Mouse (Mus musculus): ENCODE measurements around the gene Il22ra2. TPM values are rescaled to one million over a fixed set of nuclear protein-coding genes. Genes with fewer than 3 reads are reported as not detected.

Il22ra2 gene
- polyA plus RNA-seq, 1 experiment from 2014 or later, result not detected

DNA sequence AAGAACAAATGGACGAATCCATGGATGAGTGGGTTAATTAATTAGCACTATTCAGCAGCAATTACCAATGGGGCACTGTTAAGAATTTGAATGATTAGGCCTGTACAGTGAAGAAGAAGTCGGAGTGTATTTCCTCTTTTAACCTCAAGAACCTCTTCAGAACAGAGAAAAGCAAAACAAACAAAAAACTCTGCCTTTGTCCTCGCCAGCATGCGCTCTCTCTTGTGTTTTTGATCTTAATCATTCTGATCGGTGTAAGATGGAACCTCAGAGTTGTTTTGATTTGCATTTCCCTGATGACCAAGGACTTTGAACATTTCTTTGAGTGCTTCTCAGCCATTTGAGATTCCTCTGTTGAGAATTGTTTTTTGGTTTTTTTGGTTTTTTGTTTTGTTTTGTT is 2.1 kb upstream of the Il22ra2 start:
- H3K9me3 ChIP-seq (ENCODE audit: control insufficient read depth, low read length), result no peaks in the 10 kb centered on the region
- WGBS, result 68% methylated on average over 5 of the region's 5 CpGs
- H3K9ac ChIP-seq (ENCODE audit: low read depth, low read length), result no peak overlapping the region
- H3K4me3 ChIP-seq (ENCODE audit: low read length), result no peak overlapping the region
- no peaks in the 10 kb centered on the region for H3K27me3 ChIP-seq (ENCODE audit: control insufficient read depth, insufficient read depth, low read length)
- no peaks in the 10 kb centered on the region for H3K4me1 ChIP-seq (ENCODE audit: control insufficient read depth, insufficient read depth, low read length)
- ATAC-seq (ENCODE audit: low FRiP score, low TSS enrichment), result no peak
- no peak overlapping the region for H3K4me2 ChIP-seq (replicated peaks; ENCODE audit: low read depth, low read length)
- no peaks in the 10 kb centered on the region for H3K36me3 ChIP-seq (ENCODE audit: control insufficient read depth, insufficient read depth, low read length)
- H3K27ac ChIP-seq (ENCODE audit: low read depth, low read length), result no peak overlapping the region

DNA sequence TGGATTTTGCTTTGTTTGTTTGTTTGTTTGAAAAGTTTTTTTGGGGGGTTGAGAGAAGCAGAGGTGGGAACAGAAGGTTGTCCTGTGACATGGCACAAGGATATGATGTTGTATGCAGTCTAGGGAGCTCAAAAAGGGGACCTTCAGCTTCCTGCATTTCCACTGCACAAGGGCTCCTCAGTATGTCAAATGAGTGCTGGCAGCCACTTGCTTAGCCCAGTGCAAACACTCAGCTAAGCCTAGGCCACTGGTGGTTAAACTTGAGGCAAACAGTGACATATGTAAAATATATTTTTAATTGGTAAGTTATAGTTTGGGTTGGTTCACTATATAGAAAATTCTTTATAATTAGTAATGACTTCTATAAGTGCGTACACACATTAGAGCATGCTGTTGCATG is 2.8 kb downstream of the Il22ra2 start:
- Histone ChIP-seq H3K9ac (ENCODE audit: low read depth, low read length) (no peak overlapping the region), H3K9me3 (ENCODE audit: control insufficient read depth, low read length) (no peaks in the 10 kb centered on the region), H3K4me2 (replicated peaks; ENCODE audit: low read depth, low read length) (no peak overlapping the region), H3K27ac (ENCODE audit: low read depth, low read length) (no peak overlapping the region), H3K4me1 (ENCODE audit: control insufficient read depth, insufficient read depth, low read length) (no peaks in the 10 kb centered on the region), H3K4me3 (ENCODE audit: low read length) (no peak overlapping the region), H3K27me3 (ENCODE audit: control insufficient read depth, insufficient read depth, low read length) (no peaks in the 10 kb centered on the region), H3K36me3 (ENCODE audit: control insufficient read depth, insufficient read depth, low read length) (no peaks in the 10 kb centered on the region)
- no peak for ATAC-seq (ENCODE audit: low FRiP score, low TSS enrichment)
- 98% methylated on average over 1 of the region's 1 CpGs for WGBS

DNA sequence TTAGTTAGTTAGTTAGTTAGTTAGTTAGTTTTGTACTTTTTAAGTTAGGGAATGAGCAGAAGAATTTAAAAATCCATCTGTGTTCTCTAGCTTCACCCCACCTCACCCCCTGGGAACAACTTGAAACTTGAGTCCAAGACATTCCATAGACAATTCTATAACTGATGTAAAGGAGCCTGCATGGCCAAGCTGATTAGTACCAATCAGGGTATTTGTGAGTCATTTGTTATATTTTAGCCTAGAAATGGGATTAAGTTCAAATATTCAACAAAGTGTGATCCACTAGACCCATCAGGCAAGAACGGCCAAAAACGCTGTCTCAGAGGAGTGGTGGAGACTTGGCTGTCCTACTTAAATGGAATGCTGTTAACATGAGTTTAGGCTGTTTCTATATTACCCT is 5.5 kb downstream of the Il22ra2 start:
- Histone ChIP-seq H3K4me2 (replicated peaks; ENCODE audit: low read depth, low read length) (no peak overlapping the region), H3K36me3 (ENCODE audit: control insufficient read depth, insufficient read depth, low read length) (no peaks in the 10 kb centered on the region), H3K9ac (ENCODE audit: low read depth, low read length) (no peak overlapping the region), H3K27me3 (ENCODE audit: control insufficient read depth, insufficient read depth, low read length) (no peaks in the 10 kb centered on the region), H3K4me3 (ENCODE audit: low read length) (no peak overlapping the region), H3K4me1 (ENCODE audit: control insufficient read depth, insufficient read depth, low read length) (no peaks in the 10 kb centered on the region), H3K27ac (ENCODE audit: low read depth, low read length) (no peak overlapping the region), H3K9me3 (ENCODE audit: control insufficient read depth, low read length) (no peaks in the 10 kb centered on the region)
- ATAC-seq (ENCODE audit: low FRiP score, low TSS enrichment), result no peak
- 89% methylated on average over 2 of the region's 2 CpGs for WGBS

DNA sequence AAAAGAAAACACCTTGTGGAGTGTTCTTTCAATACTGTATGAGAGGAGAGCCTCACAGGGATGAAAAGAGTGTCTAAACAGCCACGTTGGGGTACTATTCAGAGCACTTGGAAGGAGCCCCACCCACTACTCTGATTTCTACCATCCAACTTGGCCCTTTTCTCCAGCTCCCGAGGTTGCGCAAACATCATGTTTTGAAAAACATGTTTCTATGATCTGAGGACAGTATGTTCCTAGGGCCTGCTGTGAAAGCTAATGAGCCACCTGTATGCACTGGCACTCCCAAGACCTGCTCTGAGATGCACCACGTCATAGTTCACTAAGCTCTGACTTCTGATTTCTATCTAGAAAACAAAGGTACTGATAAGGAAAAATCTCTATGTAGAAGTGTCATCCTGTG is 6.0 kb downstream of the Il22ra2 start:
- no peak for ATAC-seq (ENCODE audit: low FRiP score, low TSS enrichment)
- Histone ChIP-seq H3K27me3 (ENCODE audit: control insufficient read depth, insufficient read depth, low read length) (no peaks in the 10 kb centered on the region), H3K4me3 (ENCODE audit: low read length) (no peak overlapping the region), H3K4me1 (ENCODE audit: control insufficient read depth, insufficient read depth, low read length) (no peaks in the 10 kb centered on the region), H3K27ac (ENCODE audit: low read depth, low read length) (no peak overlapping the region), H3K36me3 (ENCODE audit: control insufficient read depth, insufficient read depth, low read length) (no peaks in the 10 kb centered on the region), H3K4me2 (replicated peaks; ENCODE audit: low read depth, low read length) (no peak overlapping the region), H3K9me3 (ENCODE audit: control insufficient read depth, low read length) (no peaks in the 10 kb centered on the region), H3K9ac (ENCODE audit: low read depth, low read length) (no peak overlapping the region)
- WGBS, result 76% methylated on average over 4 of the region's 4 CpGs

DNA sequence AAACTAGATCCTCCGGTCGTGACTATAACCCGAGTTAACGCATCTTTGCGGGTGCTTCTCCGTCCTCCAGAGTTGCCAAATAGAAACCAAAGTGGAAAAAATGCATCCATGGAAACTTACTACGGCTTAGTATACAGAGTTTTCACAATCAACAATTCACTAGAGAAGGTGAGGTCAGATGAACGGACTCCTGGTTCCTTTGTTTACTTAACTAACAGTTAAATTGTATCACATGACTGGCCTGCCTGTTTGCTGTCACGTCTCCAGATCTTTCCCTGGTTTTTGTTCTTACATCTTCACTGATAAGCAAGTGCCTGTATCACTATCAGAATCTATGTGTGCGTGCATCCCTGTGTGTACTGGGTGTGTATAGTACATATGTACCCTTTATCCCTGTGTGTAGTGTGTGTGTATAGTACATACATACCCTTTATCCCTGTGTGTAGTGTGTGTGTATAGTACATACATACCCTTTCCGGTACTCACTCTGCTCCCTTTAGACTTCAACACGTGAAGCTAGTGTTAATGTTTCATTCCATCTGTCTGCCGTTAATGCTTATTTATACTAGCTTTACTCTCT is 9.9 kb downstream of the Il22ra2 start:
- no peaks in the 10 kb centered on the region for H3K4me1 ChIP-seq (ENCODE audit: control insufficient read depth, insufficient read depth, low read length)
- no peak for ATAC-seq (ENCODE audit: low FRiP score, low TSS enrichment)
- no peak overlapping the region for H3K9ac ChIP-seq (ENCODE audit: low read depth, low read length)
- 77% methylated on average over 13 of the region's 13 CpGs for WGBS
- no peaks in the 10 kb centered on the region for H3K27me3 ChIP-seq (ENCODE audit: control insufficient read depth, insufficient read depth, low read length)
- H3K36me3 ChIP-seq (ENCODE audit: control insufficient read depth, insufficient read depth, low read length), result no peaks in the 10 kb centered on the region
- no peak overlapping the region for H3K27ac ChIP-seq (ENCODE audit: low read depth, low read length)
- H3K9me3 ChIP-seq (ENCODE audit: control insufficient read depth, low read length), result no peaks in the 10 kb centered on the region
- H3K4me3 ChIP-seq (ENCODE audit: low read length), result no peak overlapping the region
- H3K4me2 ChIP-seq (replicated peaks; ENCODE audit: low read depth, low read length), result no peak overlapping the region

DNA sequence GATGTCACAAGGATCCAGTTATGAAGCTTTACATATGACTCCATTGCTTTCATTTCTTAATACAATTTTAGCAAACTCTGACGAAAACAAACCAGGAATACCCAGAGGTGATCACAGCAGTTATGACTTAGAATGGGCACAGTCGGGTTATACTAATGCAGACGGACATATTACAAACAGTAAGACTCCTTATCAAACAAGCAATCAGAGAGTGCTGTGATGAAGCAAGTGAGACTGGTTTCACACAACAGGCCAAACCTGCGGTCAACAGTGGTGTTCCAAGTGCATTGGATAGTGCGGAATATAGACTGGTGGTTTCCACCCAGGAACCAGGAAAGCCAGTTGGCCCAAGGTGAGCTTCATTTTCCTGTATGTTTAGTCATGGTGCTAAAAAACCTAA is 17.1 kb downstream of the Il22ra2 start:
- no peak overlapping the region for H3K27ac ChIP-seq (ENCODE audit: low read depth, low read length)
- no peak overlapping the region for H3K9ac ChIP-seq (ENCODE audit: low read depth, low read length)
- H3K9me3 ChIP-seq (ENCODE audit: control insufficient read depth, low read length), result no peaks in the 10 kb centered on the region
- no peak overlapping the region for H3K4me2 ChIP-seq (replicated peaks; ENCODE audit: low read depth, low read length)
- ATAC-seq (ENCODE audit: low FRiP score, low TSS enrichment), result no peak
- WGBS, result 91% methylated on average over 5 of the region's 5 CpGs
- no peaks in the 10 kb centered on the region for H3K27me3 ChIP-seq (ENCODE audit: control insufficient read depth, insufficient read depth, low read length)
- H3K36me3 ChIP-seq (ENCODE audit: control insufficient read depth, insufficient read depth, low read length), result no peaks in the 10 kb centered on the region
- H3K4me1 ChIP-seq (ENCODE audit: control insufficient read depth, insufficient read depth, low read length), result no peaks in the 10 kb centered on the region
- no peak overlapping the region for H3K4me3 ChIP-seq (ENCODE audit: low read length)

DNA sequence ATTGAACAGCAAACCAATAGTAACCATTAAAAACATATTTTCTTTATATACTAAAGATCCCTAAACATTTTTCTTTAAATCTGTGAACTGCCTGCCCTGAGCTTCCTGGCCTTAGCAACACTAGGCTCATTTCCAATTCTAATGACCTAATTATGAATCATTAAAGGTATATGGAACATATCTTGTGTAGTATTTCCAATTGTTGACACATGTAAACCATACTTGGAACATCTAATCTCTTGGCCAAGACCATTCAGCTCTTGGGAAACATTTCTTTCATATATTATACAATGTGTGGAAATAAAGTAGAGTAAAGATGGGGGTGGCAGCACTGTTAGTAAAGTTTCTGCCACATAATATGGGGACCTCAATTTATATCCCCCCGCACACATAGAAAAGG is 17.8 kb downstream of the Il22ra2 start:
- H3K27me3 ChIP-seq (ENCODE audit: control insufficient read depth, insufficient read depth, low read length), result no peaks in the 10 kb centered on the region
- H3K4me2 ChIP-seq (replicated peaks; ENCODE audit: low read depth, low read length), result no peak overlapping the region
- no peak overlapping the region for H3K4me3 ChIP-seq (ENCODE audit: low read length)
- ATAC-seq (ENCODE audit: low FRiP score, low TSS enrichment), result no peak
- H3K9ac ChIP-seq (ENCODE audit: low read depth, low read length), result no peak overlapping the region
- no peaks in the 10 kb centered on the region for H3K9me3 ChIP-seq (ENCODE audit: control insufficient read depth, low read length)
- 93% methylated on average over 1 of the region's 1 CpGs for WGBS
- no peak overlapping the region for H3K27ac ChIP-seq (ENCODE audit: low read depth, low read length)
- no peaks in the 10 kb centered on the region for H3K36me3 ChIP-seq (ENCODE audit: control insufficient read depth, insufficient read depth, low read length)
- no peaks in the 10 kb centered on the region for H3K4me1 ChIP-seq (ENCODE audit: control insufficient read depth, insufficient read depth, low read length)

- no peaks in the 10 kb centered on the region for H3K27me3 ChIP-seq (ENCODE audit: control insufficient read depth, insufficient read depth, low read length)
- no peak for ATAC-seq (ENCODE audit: low FRiP score, low TSS enrichment)
- 82% methylated on average over 2 of the region's 2 CpGs for WGBS
These were observed 23.3 kb downstream of the Il22ra2 start for GRCm38 (mm10) chr10:19645119-19645518.

GRCm38 (mm10) chr10:19657426-19657825 is 35.6 kb downstream of the Il22ra2 start:
- H3K4me1 ChIP-seq (ENCODE audit: control insufficient read depth, insufficient read depth, low read length), result no peaks in the 10 kb centered on the region
- no peak overlapping the region for H3K9ac ChIP-seq (ENCODE audit: low read depth, low read length)
- H3K4me2 ChIP-seq (replicated peaks; ENCODE audit: low read depth, low read length), result no peak overlapping the region
- H3K9me3 ChIP-seq (ENCODE audit: control insufficient read depth, low read length), result no peaks in the 10 kb centered on the region
- 85% methylated on average over 9 of the region's 9 CpGs for WGBS
- no peaks in the 10 kb centered on the region for H3K27me3 ChIP-seq (ENCODE audit: control insufficient read depth, insufficient read depth, low read length)
- no peak for ATAC-seq (ENCODE audit: low FRiP score, low TSS enrichment)
- no peak overlapping the region for H3K4me3 ChIP-seq (ENCODE audit: low read length)
- no peaks in the 10 kb centered on the region for H3K36me3 ChIP-seq (ENCODE audit: control insufficient read depth, insufficient read depth, low read length)
- H3K27ac ChIP-seq (ENCODE audit: low read depth, low read length), result no peak overlapping the region

More at GRCm38 (mm10) chr10:19645119-19645518, 23.3 kb downstream of the Il22ra2 start:
- no peaks in the 10 kb centered on the region for H3K9me3 ChIP-seq (ENCODE audit: control insufficient read depth, low read length)
- no peak overlapping the region for H3K4me2 ChIP-seq (replicated peaks; ENCODE audit: low read depth, low read length)
- H3K4me3 ChIP-seq (ENCODE audit: low read length), result no peak overlapping the region
- no peak overlapping the region for H3K9ac ChIP-seq (ENCODE audit: low read depth, low read length)
- H3K36me3 ChIP-seq (ENCODE audit: control insufficient read depth, insufficient read depth, low read length), result no peaks in the 10 kb centered on the region
- H3K4me1 ChIP-seq (ENCODE audit: control insufficient read depth, insufficient read depth, low read length), result no peaks in the 10 kb centered on the region
- no peak overlapping the region for H3K27ac ChIP-seq (ENCODE audit: low read depth, low read length)

Data from kidney, embryonic 14.5 days (tissue).